Comparison of ENCODE assay signal across 8 mouse cellular contexts in genomic region chr9:34983513-34984462, GRCm38 (mm10).
DNase-seq lines count a peak whose midpoint lies in the region; ATAC-seq and TF ChIP-seq lines count a peak whose summit lies in the region.

No protein-coding gene starts in this region.

- H3K9ac ChIP-seq in forebrain, embryonic 15.5 days (replicated peaks), result no peak overlapping the region
- H3K9ac ChIP-seq in heart, adult 2 months (ENCODE audit: low read depth, low read length), result no peak overlapping the region
- H3K9ac ChIP-seq in stomach, postnatal 0 days (ENCODE audit: low read length), result no peak overlapping the region

- TF ChIP-seq POLR2A in brain, embryonic 14.5 days (IDR thresholded peaks at IDR 0.05; ENCODE audit: borderline replicate concordance, extremely low read depth, insufficient read depth, insufficient read length, poor library complexity, severe bottlenecking), result no peak
- no peak for TF ChIP-seq POLR2A in heart, adult 2 months (IDR thresholded peaks at IDR 0.05; ENCODE audit: insufficient read depth, low read depth, low read length)

- no peaks in the 10 kb centered on the region; the same call in 1 of the 2 replicates for H3K9me3 ChIP-seq in forebrain, embryonic 10.5 days
- H3K9me3 ChIP-seq in forebrain, embryonic 15.5 days, result no peaks in the 10 kb centered on the region
- no peaks in the 10 kb centered on the region for H3K9me3 ChIP-seq in stomach, postnatal 0 days (ENCODE audit: control insufficient read depth, low read length)

- TF ChIP-seq CTCF in brain, embryonic 14.5 days (IDR thresholded peaks at IDR 0.05; ENCODE audit: borderline replicate concordance, extremely low read depth, insufficient read depth, insufficient read length), result peak; percentile 81; the same call in 1 of the 2 replicates
- TF ChIP-seq CTCF in heart, adult 2 months (IDR thresholded peaks at IDR 0.05), result peak; percentile 95
- peak; percentile 89 for TF ChIP-seq CTCF in stomach, postnatal 0 days (IDR thresholded peaks at IDR 0.05; ENCODE audit: low read depth)

- peak overlapping the region; percentile 6; the same call in 1 of the 2 replicates for H3K4me3 ChIP-seq in forebrain, embryonic 10.5 days
- H3K4me3 ChIP-seq in forebrain, embryonic 15.5 days, result no peak overlapping the region
- H3K4me3 ChIP-seq in heart, adult 2 months, result no peak overlapping the region
- no peak overlapping the region for H3K4me3 ChIP-seq in stomach, postnatal 0 days (ENCODE audit: low read depth, low read length)

- ATAC-seq in forebrain, embryonic 15.5 days (replicated peaks), result no peak
- peak; percentile 96 for ATAC-seq in megakaryocyte progenitor cell, adult 5-6 weeks (replicated peaks; ENCODE audit: poor library complexity)
- no peak for ATAC-seq in stomach, postnatal 0 days (ENCODE audit: low FRiP score, low TSS enrichment)

- H3K36me3 ChIP-seq in forebrain, embryonic 10.5 days (replicated peaks), result no peaks in the 10 kb centered on the region
- H3K36me3 ChIP-seq in forebrain, embryonic 15.5 days, result no peaks in the 10 kb centered on the region
- no peaks in the 10 kb centered on the region for H3K36me3 ChIP-seq in heart, adult 2 months (ENCODE audit: control insufficient read depth, insufficient read depth, low read length)
- H3K36me3 ChIP-seq in stomach, postnatal 0 days (ENCODE audit: control insufficient read depth, insufficient read depth, low read length), result no peaks in the 10 kb centered on the region

- no peaks in the 10 kb centered on the region for H3K79me2 ChIP-seq in heart, adult 2 months (replicated peaks; ENCODE audit: control insufficient read depth, insufficient read depth, low read length)

- intact Hi-C loops in heart, adult 2 months (cut with DNase I), result loop anchor here (1.0 to 2.0 kb wide), 2 partner anchors 34 to 183 kb away; no protein-coding TSS in a partner anchor

- 42% methylated on average over 12 of the region's 12 CpGs for WGBS in forebrain, embryonic 10.5 days
- WGBS in forebrain, embryonic 15.5 days, result 36% methylated on average over 12 of the region's 12 CpGs
- WGBS in heart, adult 2 months, result 37% methylated on average over 12 of the region's 12 CpGs
- WGBS in stomach, postnatal 0 days, result 22% methylated on average over 12 of the region's 12 CpGs

- peaks cover 8% of the 10 kb centered on the region for H3K4me1 ChIP-seq in forebrain, embryonic 10.5 days
- H3K4me1 ChIP-seq in forebrain, embryonic 15.5 days, result peaks cover 21% of the 10 kb centered on the region
- H3K4me1 ChIP-seq in heart, adult 2 months (ENCODE audit: control insufficient read depth, insufficient read depth, low read length), result no peaks in the 10 kb centered on the region; the same call in 1 of the 2 replicates
- no peaks in the 10 kb centered on the region for H3K4me1 ChIP-seq in stomach, postnatal 0 days (replicated peaks; ENCODE audit: control insufficient read depth, insufficient read depth)

- TF ChIP-seq EP300 in heart, adult 2 months (IDR thresholded peaks at IDR 0.05; ENCODE audit: insufficient read depth, low read depth, low read length), result peak; percentile 62; the same call in 1 of the 2 replicates
- no peak for TF ChIP-seq EP300 in stomach, postnatal 0 days (optimal IDR thresholded peaks at IDR 0.05)

- 0 out of 2 replicates have a peak, but pooled peaks cover 15% of the 10 kb centered on the region for H3K27me3 ChIP-seq in forebrain, embryonic 10.5 days (ENCODE audit: poor library complexity, severe bottlenecking)
- no peaks in the 10 kb centered on the region for H3K27me3 ChIP-seq in forebrain, embryonic 15.5 days
- H3K27me3 ChIP-seq in heart, adult 2 months (ENCODE audit: control insufficient read depth, insufficient read depth, low read length), result no peaks in the 10 kb centered on the region
- no peaks in the 10 kb centered on the region for H3K27me3 ChIP-seq in stomach, postnatal 0 days (ENCODE audit: control insufficient read depth, insufficient read depth, low read length)

- peak; percentile 31 for DNase-seq in forebrain, embryonic 10.5 days (ENCODE audit: extremely low spot score, low spot score)
- DNase-seq in B cell, adult 2 months, result peak; percentile 37 to 50
- DNase-seq in brain, embryonic 14.5 days (ENCODE audit: low read depth), result peak; percentile 87
- DNase-seq in heart, adult 2 months, result no peak
- DNase-seq in kidney, adult 18-20 months, result peak; percentile 25
- no peak for DNase-seq in stomach, postnatal 0 days (ENCODE audit: low spot score)

- no peak overlapping the region for H3K27ac ChIP-seq in forebrain, embryonic 10.5 days
- no peak overlapping the region for H3K27ac ChIP-seq in forebrain, embryonic 15.5 days (replicated peaks)
- H3K27ac ChIP-seq in heart, adult 2 months, result no peak overlapping the region
- no peak overlapping the region for H3K27ac ChIP-seq in stomach, postnatal 0 days (replicated peaks)

- no peak overlapping the region for H3K4me2 ChIP-seq in forebrain, embryonic 15.5 days (replicated peaks)
- H3K4me2 ChIP-seq in stomach, postnatal 0 days (replicated peaks; ENCODE audit: low read depth), result no peak overlapping the region

Comparison
In these comparisons a context has a peak if more than half of its experiments do, and no peak if none do; other contexts are left out.
1. DNase-seq: peak in forebrain, embryonic 10.5 days (single experiment), B cell, adult 2 months (2 of 2), brain, embryonic 14.5 days (single experiment) and kidney, adult 18-20 months (single experiment); none in heart, adult 2 months (0 of 2) and stomach, postnatal 0 days (single experiment).
2. Peak in every context shown above with its lines, with median percentiles within 50 percentile points of each other: CTCF ChIP-seq.